Mouse (Mus musculus): ENCODE measurements at regions not wholly inside any gene's neighbourhood (a gene's known extent, or its start where the extent isn't known, plus 50 kb on each side); places are given as distances from the start of the nearest gene placed in this dataset.

GRCm38 (mm10) chr5:74129636-74130035 lies 61.4 kb upstream of the Usp46 start:
- TF ChIP-seq MAFK (IDR thresholded peaks at IDR 0.05; ENCODE audit: insufficient read depth, low read depth, low read length) (no peak), HCFC1 (IDR thresholded peaks at IDR 0.05; ENCODE audit: borderline replicate concordance, insufficient read depth, low read length) (no peak), CHD2 (IDR thresholded peaks at IDR 0.05; ENCODE audit: low read depth, low read length) (no peak), ZC3H11A (IDR thresholded peaks at IDR 0.05; ENCODE audit: borderline replicate concordance, low read depth, low read length) (no peak), ZNF384 (IDR thresholded peaks at IDR 0.05; ENCODE audit: low read depth, low read length) (no peak)

All from ES-E14 (cell line).